Mouse (Mus musculus) midbrain, embryonic 10.5 days (tissue): Measurements from ENCODE around the gene Lins1. TPM values are rescaled to one million over a fixed set of nuclear protein-coding genes. Genes with fewer than 3 reads are reported as not detected.
A peak's percentile ranks its signal among the peaks of the same experiment; 100 is the strongest.

Source experiments
- DNase-seq: peaks from one replicate; pipeline ENCODE4 v3.0.0-alpha.2; 2017; ENCODE audit warnings: low spot score
- H3K27ac ChIP-seq: fragments of 300-500 bp; sonication (generic); replicated peaks from 2 replicates; pipeline ENCODE4 v1.5.1; 2016; ENCODE audit warnings: mild to moderate bottlenecking
- H3K27me3 ChIP-seq: fragments of 300-500 bp; sonication (generic); 2 replicates; pipeline ENCODE4 v1.6.1; 2016; ENCODE audit warnings: low read depth, mild to moderate bottlenecking; ENCODE audit not compliant: poor library complexity, severe bottlenecking
- H3K36me3 ChIP-seq: fragments of 300-500 bp; sonication (generic); 2 replicates; pipeline ENCODE4 v1.6.1; 2016; ENCODE audit warnings: mild to moderate bottlenecking, moderate library complexity
- H3K4me1 ChIP-seq: fragments of 300-500 bp; sonication (generic); 2 replicates; pipeline ENCODE4 v1.6.1; 2016
- H3K4me3 ChIP-seq: fragments of 300-500 bp; sonication (generic); 2 replicates; pipeline ENCODE4 v1.5.1; 2016; ENCODE audit warnings: mild to moderate bottlenecking, moderate library complexity
- H3K9me3 ChIP-seq: fragments of 300-500 bp; sonication (generic); replicated peaks from 2 replicates; pipeline ENCODE4 v1.6.1; 2016; ENCODE audit warnings: mild to moderate bottlenecking
- WGBS: fragments of 180-500 bp; shearing (Covaris S2); methylation state at CpG from one replicate; pipeline ENCODE4 v1.1.7; 2016; 5-methylcytosine and 5-hydroxymethylcytosine counted together
- polyA plus RNA-seq: library from polyadenylated mRNA; unstranded; fragments of >200 nt; fragmentation: Nextera tagmentation; extraction: Ambion mirVana; gene quantifications from 2 replicates; pipeline ENCODE4 v1.2.1, GENCODE M21; 2016

Gene Lins1
- 18.3 and 24.2 TPM in 2 replicates for polyA plus RNA-seq

- Histone ChIP-seq H3K36me3 (peaks cover 10% of the 10 kb centered on the region), H3K27ac (peak within 1 kb of the TSS; percentile 93), H3K4me1 (peaks cover 26% of the 10 kb centered on the region), H3K27me3 (no peaks in the 10 kb centered on the region), H3K4me3 (peak within 1 kb of the TSS; percentile 89), H3K9me3 (no peaks in the 10 kb centered on the region)
- WGBS: under 1% methylated on average over 52 of the region's 52 CpGs
- DNase-seq: peak; percentile 100
Observed at GRCm38 (mm10) chr7:66689620-66690360, at the start of gene Lins1. Lins1 (plus strand) TSS chr7:66689889.

- peaks cover 36% of the 10 kb centered on the region for H3K36me3 ChIP-seq
- WGBS: 96% methylated on average over 2 of the region's 2 CpGs
- no peaks in the 10 kb centered on the region for H3K27me3 ChIP-seq
- 0 out of 2 replicates have a peak, but pooled peaks cover under 1% of the 10 kb centered on the region for H3K4me1 ChIP-seq
- H3K4me3 ChIP-seq: no peak overlapping the region
- H3K9me3 ChIP-seq: no peaks in the 10 kb centered on the region
- no peak for DNase-seq
- H3K27ac ChIP-seq: no peak overlapping the region
Observed at GRCm38 (mm10) chr7:66645736-66646135, 44.0 kb upstream of the Lins1 start.

GRCm38 (mm10) chr7:66649181-66649580 is 40.5 kb upstream of the Lins1 start:
- peaks cover 48% of the 10 kb centered on the region for H3K36me3 ChIP-seq
- no peaks in the 10 kb centered on the region for H3K27me3 ChIP-seq
- 0 out of 2 replicates have a peak, but pooled peaks cover 4% of the 10 kb centered on the region for H3K4me1 ChIP-seq
- no peaks in the 10 kb centered on the region for H3K9me3 ChIP-seq
- no peak for DNase-seq
- H3K27ac ChIP-seq: no peak overlapping the region
- whole genome bisulfite sequencing: 95% methylated on average over 2 of the region's 2 CpGs
- no peak overlapping the region for H3K4me3 ChIP-seq

- H3K4me3 ChIP-seq: no peak overlapping the region
- no peaks in the 10 kb centered on the region for H3K27me3 ChIP-seq
- no peaks in the 10 kb centered on the region for H3K9me3 ChIP-seq
- WGBS: 92% methylated on average over 5 of the region's 5 CpGs
- 0 out of 2 replicates have a peak, but pooled peaks cover 4% of the 10 kb centered on the region for H3K4me1 ChIP-seq
- no peak overlapping the region for H3K27ac ChIP-seq
- no peak for DNase-seq
- peaks cover 61% of the 10 kb centered on the region for H3K36me3 ChIP-seq
Observed at GRCm38 (mm10) chr7:66650883-66651282, 38.8 kb upstream of the Lins1 start.

DNA sequence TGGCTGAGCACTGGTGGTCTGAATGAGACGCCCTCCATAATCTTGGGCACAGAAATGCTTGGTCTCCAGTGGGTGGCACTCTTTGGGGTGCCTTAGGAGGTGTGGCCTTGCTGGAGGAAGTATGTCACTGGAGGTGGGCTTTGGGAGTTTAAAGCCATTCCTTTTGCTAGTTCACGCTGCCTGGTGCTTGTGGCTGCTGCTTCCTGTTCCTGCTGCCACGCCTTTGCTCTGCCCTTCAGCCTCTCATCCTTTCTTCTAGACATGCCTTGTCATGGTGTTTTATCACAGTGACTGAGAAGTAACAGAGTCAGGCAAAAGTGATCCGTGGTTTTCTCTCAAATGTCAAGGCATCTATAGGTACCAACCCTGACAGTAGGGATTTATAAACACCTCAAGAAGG is 37.5 kb upstream of the Lins1 start:
- H3K4me1 ChIP-seq: 0 out of 2 replicates have a peak, but pooled peaks cover 4% of the 10 kb centered on the region
- peaks cover 68% of the 10 kb centered on the region for H3K36me3 ChIP-seq
- 93% methylated on average over 4 of the region's 4 CpGs for WGBS
- no peaks in the 10 kb centered on the region for H3K9me3 ChIP-seq
- DNase-seq: no peak
- H3K27ac ChIP-seq: no peak overlapping the region
- H3K4me3 ChIP-seq: no peak overlapping the region
- no peaks in the 10 kb centered on the region for H3K27me3 ChIP-seq

DNA sequence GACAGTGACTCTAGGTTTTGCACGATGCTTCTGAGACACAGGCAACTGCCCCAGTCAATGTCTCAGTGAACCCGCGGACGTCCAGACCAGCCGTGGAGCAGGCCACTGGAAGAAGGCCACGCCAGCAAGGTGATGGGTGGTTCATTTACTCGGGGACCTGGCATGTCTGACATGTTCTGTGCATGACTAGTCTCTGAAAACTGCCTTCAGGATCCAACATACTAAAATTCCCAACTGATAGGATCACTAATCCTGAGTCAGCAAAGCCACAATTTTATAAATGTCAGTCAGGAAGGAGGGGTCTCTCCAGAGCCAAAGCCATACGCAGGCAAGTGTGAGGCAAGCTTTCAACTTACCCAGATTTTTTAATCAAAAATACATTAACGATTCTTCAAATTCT is 36.1 kb upstream of the Lins1 start:
- 97% methylated on average over 9 of the region's 9 CpGs for WGBS
- no peak for DNase-seq
- H3K27me3 ChIP-seq: no peaks in the 10 kb centered on the region
- 0 out of 2 replicates have a peak, but pooled peaks cover 4% of the 10 kb centered on the region for H3K4me1 ChIP-seq
- H3K4me3 ChIP-seq: no peak overlapping the region
- H3K9me3 ChIP-seq: no peaks in the 10 kb centered on the region
- no peak overlapping the region for H3K27ac ChIP-seq
- peaks cover 69% of the 10 kb centered on the region for H3K36me3 ChIP-seq

GRCm38 (mm10) chr7:66655471-66655870 is 34.2 kb upstream of the Lins1 start:
- H3K27ac ChIP-seq: no peak overlapping the region
- 92% methylated on average over 9 of the region's 9 CpGs for WGBS
- no peak overlapping the region for H3K4me3 ChIP-seq
- peaks cover 85% of the 10 kb centered on the region for H3K36me3 ChIP-seq
- no peaks in the 10 kb centered on the region for H3K27me3 ChIP-seq
- no peak for DNase-seq
- no peaks in the 10 kb centered on the region for H3K9me3 ChIP-seq
- H3K4me1 ChIP-seq: 0 out of 2 replicates have a peak, but pooled peaks cover 4% of the 10 kb centered on the region

GRCm38 (mm10) chr7:66660291-66660690 is 29.4 kb upstream of the Lins1 start:
- WGBS: 86% methylated on average over 7 of the region's 7 CpGs
- Histone ChIP-seq H3K36me3 (peaks cover 54% of the 10 kb centered on the region), H3K27ac (no peak overlapping the region), H3K4me1 (no peaks in the 10 kb centered on the region), H3K27me3 (no peaks in the 10 kb centered on the region), H3K4me3 (no peak overlapping the region), H3K9me3 (no peaks in the 10 kb centered on the region)
- DNase-seq: no peak

GRCm38 (mm10) chr7:66660972-66661371 is 28.7 kb upstream of the Lins1 start:
- DNase-seq: no peak
- Histone ChIP-seq H3K4me3 (no peak overlapping the region), H3K4me1 (no peaks in the 10 kb centered on the region), H3K27me3 (no peaks in the 10 kb centered on the region), H3K9me3 (no peaks in the 10 kb centered on the region), H3K27ac (no peak overlapping the region), H3K36me3 (peaks cover 50% of the 10 kb centered on the region)
- WGBS: 90% methylated on average over 8 of the region's 8 CpGs

DNA sequence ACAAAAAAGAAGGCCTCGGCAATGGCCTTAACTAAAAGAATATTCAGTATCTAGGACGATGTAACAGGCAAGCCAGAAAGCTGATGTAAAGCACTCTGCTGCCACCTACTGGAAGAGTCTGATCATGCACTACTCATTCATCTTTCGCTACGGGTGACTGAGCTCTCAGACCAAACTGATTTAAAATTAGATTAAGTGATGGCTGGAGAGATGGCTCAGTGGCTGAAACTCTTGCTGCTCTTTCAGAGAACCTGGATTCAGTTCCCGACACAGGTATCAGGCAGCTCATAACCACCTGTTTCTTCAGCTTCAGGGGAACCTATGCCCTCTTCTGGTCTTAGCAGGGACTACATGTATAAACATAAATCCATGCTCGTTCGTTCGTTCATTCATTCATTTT is 28.1 kb upstream of the Lins1 start:
- no peaks in the 10 kb centered on the region for H3K9me3 ChIP-seq
- no peak overlapping the region for H3K4me3 ChIP-seq
- WGBS: 30% methylated on average over 8 of the region's 8 CpGs
- H3K27me3 ChIP-seq: no peaks in the 10 kb centered on the region
- peak; percentile 77 for DNase-seq
- no peak overlapping the region for H3K27ac ChIP-seq
- H3K4me1 ChIP-seq: no peaks in the 10 kb centered on the region
- H3K36me3 ChIP-seq: peaks cover 51% of the 10 kb centered on the region

- peaks cover 6% of the 10 kb centered on the region for H3K9me3 ChIP-seq
- H3K4me1 ChIP-seq: no peaks in the 10 kb centered on the region
- H3K27me3 ChIP-seq: no peaks in the 10 kb centered on the region
- H3K27ac ChIP-seq: no peak overlapping the region
- no peak overlapping the region for H3K4me3 ChIP-seq
- peaks cover 40% of the 10 kb centered on the region for H3K36me3 ChIP-seq
- no peak for DNase-seq
- WGBS: 96% methylated on average over 3 of the region's 3 CpGs
Observed at GRCm38 (mm10) chr7:66663548-66663947, 26.1 kb upstream of the Lins1 start.

- DNase-seq: no peak
- H3K36me3 ChIP-seq: peaks cover 53% of the 10 kb centered on the region
- H3K9me3 ChIP-seq: peaks cover 17% of the 10 kb centered on the region
Observed at GRCm38 (mm10) chr7:66667064-66667463, 22.6 kb upstream of the Lins1 start.

GRCm38 (mm10) chr7:66675800-66676199 is 13.9 kb upstream of the Lins1 start:
- no peaks in the 10 kb centered on the region for H3K27me3 ChIP-seq
- no peak overlapping the region for H3K4me3 ChIP-seq
- 90% methylated on average over 2 of the region's 2 CpGs for WGBS
- H3K27ac ChIP-seq: no peak overlapping the region
- no peaks in the 10 kb centered on the region for H3K4me1 ChIP-seq
- DNase-seq: no peak
- H3K9me3 ChIP-seq: no peaks in the 10 kb centered on the region
- peaks cover 100% of the 10 kb centered on the region for H3K36me3 ChIP-seq

More at GRCm38 (mm10) chr7:66667064-66667463, 22.6 kb upstream of the Lins1 start:
- H3K27ac ChIP-seq: no peak overlapping the region
- H3K4me1 ChIP-seq: no peaks in the 10 kb centered on the region
- no peak overlapping the region for H3K4me3 ChIP-seq
- no peaks in the 10 kb centered on the region for H3K27me3 ChIP-seq
